Mouse (Mus musculus) E14TG2a.4 (cell line): ENCODE data around the gene Ripk1.

Source experiments
- CTCF ChIP-seq: conservative IDR thresholded peaks from 2 replicates; pipeline ENCODE4 v1.5.1; 2014; ENCODE audit warnings: low read length
- POU5F1 ChIP-seq: IDR thresholded peaks from 2 replicates; pipeline ENCODE4 v1.6.1; 2014; ENCODE audit warnings: low read length, borderline replicate concordance

DNA sequence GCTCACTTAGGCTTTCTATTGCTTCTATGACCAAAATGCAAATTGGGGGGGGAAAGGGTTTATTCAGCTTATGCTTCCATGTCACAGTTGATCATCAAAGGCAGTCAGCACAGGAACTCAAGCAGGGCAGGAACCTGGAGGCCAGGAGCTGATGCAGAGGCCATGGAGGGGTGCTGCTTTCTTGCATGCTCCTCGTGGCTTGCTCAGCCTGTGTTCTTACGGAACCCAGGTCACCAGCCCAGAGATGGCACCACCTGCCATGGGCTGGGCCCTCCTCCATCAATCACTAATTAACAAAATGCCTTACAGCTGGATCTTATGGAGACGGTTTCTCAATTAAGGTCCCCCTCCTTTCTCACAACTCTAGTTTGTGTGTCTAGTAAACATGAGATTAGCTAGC is 37.9 kb downstream of the Ripk1 start:
- no peak for TF ChIP-seq CTCF
- TF ChIP-seq POU5F1: no peak
